In genomic region chr16:17558811-17559210, GRCm38 (mm10) we compare ENCODE assay signal across 8 mouse cellular contexts. TPM values are rescaled to one million over a fixed set of nuclear protein-coding genes. Genes with fewer than 3 reads are reported as not detected.
A peak's percentile ranks its signal among the peaks of the same experiment; 100 is the strongest.
DNase-seq lines count a peak whose midpoint lies in the region; ATAC-seq and TF ChIP-seq lines count a peak whose summit lies in the region.

No protein-coding gene starts in this region.

- H3K9ac ChIP-seq in heart, embryonic 16.5 days (ENCODE audit: low read length): no peak overlapping the region; the same call in 1 of the 2 replicates
- no peak overlapping the region for H3K9ac ChIP-seq in hindbrain, postnatal 0 days (replicated peaks; ENCODE audit: low read length)
- H3K9ac ChIP-seq in midbrain, embryonic 14.5 days (replicated peaks; ENCODE audit: low read length): no peak overlapping the region; the same call in 1 of the 2 replicates

- 2% methylated on average over 5 of the region's 5 CpGs for WGBS in heart, embryonic 16.5 days
- 0% methylated on average over 5 of the region's 5 CpGs for WGBS in hindbrain, postnatal 0 days
- WGBS in midbrain, embryonic 14.5 days: 1% methylated on average over 5 of the region's 5 CpGs

- 0 out of 2 replicates have a peak, but pooled peaks have one; percentile 7 for ATAC-seq in heart, embryonic 16.5 days (replicated peaks; ENCODE audit: extremely low read depth, insufficient read depth, low FRiP score)
- ATAC-seq in hindbrain, postnatal 0 days: no peak
- ATAC-seq in midbrain, embryonic 14.5 days (ENCODE audit: low FRiP score, low TSS enrichment): peak; percentile 28; the same call in 1 of the 2 replicates
- no peak for ATAC-seq in monocyte, adult 5-6 weeks (replicated peaks; ENCODE audit: insufficient number of reproducible peaks, low FRiP score, low TSS enrichment, poor library complexity, severe bottlenecking)

- DNase-seq in heart, adult 11 months: no peak
- DNase-seq in R1 (ENCODE audit: low read depth, low spot score): peak; percentile 81
- no peak for DNase-seq in hindbrain, postnatal 0 days (ENCODE audit: low spot score)
- DNase-seq in midbrain, embryonic 14.5 days: peak; percentile 20
- DNase-seq in adrenal gland, postnatal 14 days: no peak
- no peak for DNase-seq in cerebellum, adult 11-12 months

- H3K4me1 ChIP-seq in heart, embryonic 16.5 days (ENCODE audit: control insufficient read depth, insufficient read depth, low read length): peaks cover 36% of the 10 kb centered on the region
- H3K4me1 ChIP-seq in hindbrain, postnatal 0 days (ENCODE audit: insufficient read depth, low read length): peaks cover 16% of the 10 kb centered on the region; the same call in 1 of the 2 replicates
- peaks cover 34% of the 10 kb centered on the region for H3K4me1 ChIP-seq in midbrain, embryonic 14.5 days (ENCODE audit: control insufficient read depth, insufficient read depth, low read length)

- peaks cover 7% of the 10 kb centered on the region; the same call in 1 of the 2 replicates for H3K27me3 ChIP-seq in heart, embryonic 16.5 days (ENCODE audit: control insufficient read depth, insufficient read depth, low read length)
- H3K27me3 ChIP-seq in hindbrain, postnatal 0 days (ENCODE audit: insufficient read depth, low read length): no peaks in the 10 kb centered on the region
- H3K27me3 ChIP-seq in midbrain, embryonic 14.5 days (ENCODE audit: control insufficient read depth, insufficient read depth, low read length): no peaks in the 10 kb centered on the region

- H3K36me3 ChIP-seq in heart, embryonic 16.5 days (ENCODE audit: control insufficient read depth, insufficient read depth): no peaks in the 10 kb centered on the region
- H3K36me3 ChIP-seq in hindbrain, postnatal 0 days (ENCODE audit: insufficient read depth, low read length): no peaks in the 10 kb centered on the region
- no peaks in the 10 kb centered on the region for H3K36me3 ChIP-seq in midbrain, embryonic 14.5 days (ENCODE audit: control insufficient read depth, insufficient read depth, low read length)

- peak overlapping the region; percentile 3 for H3K4me2 ChIP-seq in heart, embryonic 16.5 days (ENCODE audit: low read depth, low read length)
- peak overlapping the region; percentile 6; the same call in 1 of the 2 replicates for H3K4me2 ChIP-seq in hindbrain, postnatal 0 days (ENCODE audit: low read depth, low read length)
- H3K4me2 ChIP-seq in midbrain, embryonic 14.5 days (ENCODE audit: low read length): peak overlapping the region; percentile 35

- H3K27ac ChIP-seq in heart, embryonic 16.5 days (ENCODE audit: low read length): no peak overlapping the region
- no peak overlapping the region for H3K27ac ChIP-seq in hindbrain, postnatal 0 days
- no peak overlapping the region for H3K27ac ChIP-seq in midbrain, embryonic 14.5 days (replicated peaks; ENCODE audit: low read depth, low read length)

- no peaks in the 10 kb centered on the region for H3K9me3 ChIP-seq in heart, embryonic 16.5 days (replicated peaks; ENCODE audit: control insufficient read depth, low read length)
- no peaks in the 10 kb centered on the region for H3K9me3 ChIP-seq in hindbrain, postnatal 0 days (ENCODE audit: low read length)
- H3K9me3 ChIP-seq in midbrain, embryonic 14.5 days (ENCODE audit: control insufficient read depth, low read length): no peaks in the 10 kb centered on the region

- no peak overlapping the region for H3K4me3 ChIP-seq in heart, embryonic 16.5 days (ENCODE audit: low read length)
- no peak overlapping the region for H3K4me3 ChIP-seq in hindbrain, postnatal 0 days (ENCODE audit: low read length)
- no peak overlapping the region for H3K4me3 ChIP-seq in midbrain, embryonic 14.5 days (replicated peaks; ENCODE audit: low read depth, low read length)

- no peak for TF ChIP-seq CTCF in hindbrain, postnatal 0 days (IDR thresholded peaks at IDR 0.05; ENCODE audit: low read depth)

RNA-seq across cellular contexts. Expression of gene Lrrc74b, which starts 2.2 kb away (rescaled TPM):
- polyA plus RNA-seq in heart, embryonic 16.5 days (2015; fragmentation: Nextera tagmentation; extraction: Ambion mirVana): 0.58 and 0.60 TPM in 2 replicates
- 2.3 and 2.4 TPM in 2 replicates for total RNA-seq in hindbrain, postnatal 0 days (2014; rRNA removed)
- polyA plus RNA-seq in hindbrain, postnatal 0 days (2015; fragmentation: Nextera tagmentation; extraction: Ambion mirVana): 2.0 and 2.1 TPM in 2 replicates
- 0.66 and 0.95 TPM in 2 replicates for polyA plus RNA-seq in midbrain, embryonic 14.5 days (2014; fragmentation: Nextera tagmentation; extraction: Ambion mirVana)
- total RNA-seq in adrenal gland, postnatal 14 days (2021): 0.15 and 0.37 TPM in 2 replicates
- 0.75 TPM in 1 of 3 replicates, not detected in the others for total RNA-seq in monocyte, adult 5-6 weeks (2017)

RNA-seq across cellular contexts. Expression of gene P2rx6, which starts 2.9 kb away (rescaled TPM):
- 0.58 and 0.61 TPM in 2 replicates for polyA plus RNA-seq in heart, embryonic 16.5 days (2015; fragmentation: Nextera tagmentation; extraction: Ambion mirVana)
- total RNA-seq in hindbrain, postnatal 0 days (2014; rRNA removed): 3.4 and 5.1 TPM in 2 replicates
- 2.3 and 3.0 TPM in 2 replicates for polyA plus RNA-seq in hindbrain, postnatal 0 days (2015; fragmentation: Nextera tagmentation; extraction: Ambion mirVana)
- polyA plus RNA-seq in midbrain, embryonic 14.5 days (2014; fragmentation: Nextera tagmentation; extraction: Ambion mirVana): 1.5 and 1.9 TPM in 2 replicates
- 0.45 and 0.56 TPM in 2 replicates for total RNA-seq in adrenal gland, postnatal 14 days (2021)
- total RNA-seq in monocyte, adult 5-6 weeks (2017): not detected in 3 replicates

RNA-seq across cellular contexts. Expression of gene Slc7a4, which starts 24.2 kb away (rescaled TPM):
- polyA plus RNA-seq in heart, embryonic 16.5 days (2015; fragmentation: Nextera tagmentation; extraction: Ambion mirVana): 10.5 and 12.3 TPM in 2 replicates
- 74.6 and 78.7 TPM in 2 replicates for total RNA-seq in hindbrain, postnatal 0 days (2014; rRNA removed)
- polyA plus RNA-seq in hindbrain, postnatal 0 days (2015; fragmentation: Nextera tagmentation; extraction: Ambion mirVana): 42.5 and 42.8 TPM in 2 replicates
- polyA plus RNA-seq in midbrain, embryonic 14.5 days (2014; fragmentation: Nextera tagmentation; extraction: Ambion mirVana): 25.0 and 32.4 TPM in 2 replicates
- total RNA-seq in adrenal gland, postnatal 14 days (2021): 8.0 and 8.3 TPM in 2 replicates
- 0.32 TPM in 1 of 3 replicates, not detected in the others for total RNA-seq in monocyte, adult 5-6 weeks (2017)

RNA-seq across cellular contexts. Expression of gene Thap7, which starts 27.9 kb away (rescaled TPM):
- 37.2 and 38.6 TPM in 2 replicates for polyA plus RNA-seq in heart, embryonic 16.5 days (2015; fragmentation: Nextera tagmentation; extraction: Ambion mirVana)
- total RNA-seq in hindbrain, postnatal 0 days (2014; rRNA removed): 61.0 and 66.8 TPM in 2 replicates
- polyA plus RNA-seq in hindbrain, postnatal 0 days (2015; fragmentation: Nextera tagmentation; extraction: Ambion mirVana): 57.5 and 59.5 TPM in 2 replicates
- polyA plus RNA-seq in midbrain, embryonic 14.5 days (2014; fragmentation: Nextera tagmentation; extraction: Ambion mirVana): 59.5 and 62.1 TPM in 2 replicates
- total RNA-seq in adrenal gland, postnatal 14 days (2021): 29.4 and 33.3 TPM in 2 replicates
- total RNA-seq in monocyte, adult 5-6 weeks (2017): 9.9 to 29.7 TPM (median 10.0 TPM) in 3 replicates

RNA-seq across cellular contexts. Expression of gene Lztr1, which starts 50.3 kb away (rescaled TPM):
- 51.8 and 59.2 TPM in 2 replicates for polyA plus RNA-seq in heart, embryonic 16.5 days (2015; fragmentation: Nextera tagmentation; extraction: Ambion mirVana)
- total RNA-seq in hindbrain, postnatal 0 days (2014; rRNA removed): 191 and 279 TPM in 2 replicates
- 82.2 and 89.8 TPM in 2 replicates for polyA plus RNA-seq in hindbrain, postnatal 0 days (2015; fragmentation: Nextera tagmentation; extraction: Ambion mirVana)
- polyA plus RNA-seq in midbrain, embryonic 14.5 days (2014; fragmentation: Nextera tagmentation; extraction: Ambion mirVana): 117 and 121 TPM in 2 replicates
- total RNA-seq in adrenal gland, postnatal 14 days (2021): 75.3 and 75.6 TPM in 2 replicates
- total RNA-seq in monocyte, adult 5-6 weeks (2017): 31.4 to 51.0 TPM (median 39.1 TPM) in 3 replicates

Comparison
In these comparisons a context has a peak if more than half of its experiments do, and no peak if none do; other contexts are left out.
1. ATAC-seq: peak in heart, embryonic 16.5 days (single experiment) and midbrain, embryonic 14.5 days (single experiment); none in hindbrain, postnatal 0 days (single experiment) and monocyte, adult 5-6 weeks (single experiment).
2. DNase-seq: peak in R1 (single experiment) and midbrain, embryonic 14.5 days (single experiment); none in heart, adult 11 months (single experiment), hindbrain, postnatal 0 days (single experiment), adrenal gland, postnatal 14 days (single experiment) and cerebellum, adult 11-12 months (single experiment).
3. Peak in every context shown above with its lines, with median percentiles within 50 percentile points of each other: H3K4me2 ChIP-seq.